Comparison of ENCODE assay signal across 8 mouse cellular contexts in genomic region chr9:75410868-75411487, GRCm38 (mm10). TPM values are rescaled to one million over a fixed set of nuclear protein-coding genes. Genes with fewer than 3 reads are reported as not detected.
DNase-seq lines count a peak whose midpoint lies in the region; ATAC-seq lines count a peak whose summit lies in the region.

No protein-coding gene starts in this region.

- peak overlapping the region; percentile 86 for H3K4me3 ChIP-seq in lung, embryonic 15.5 days
- H3K4me3 ChIP-seq in intestine, embryonic 16.5 days (ENCODE audit: low read length) = no peak overlapping the region
- 0 out of 2 replicates have a peak overlapping the region, but pooled peaks have one; percentile 83 for H3K4me3 ChIP-seq in neural tube, embryonic 15.5 days (replicated peaks)

- ATAC-seq in lung, embryonic 15.5 days (ENCODE audit: borderline replicate concordance, extremely low read depth, low FRiP score, low TSS enrichment) = no peak
- ATAC-seq in intestine, embryonic 16.5 days = no peak
- no peak for ATAC-seq in neural tube, embryonic 15.5 days (ENCODE audit: low FRiP score)

- DNase-seq in cerebellum, adult 9-11 months = peak; percentile 58
- DNase-seq in cerebellum, postnatal 4 days (ENCODE audit: low spot score in 2 of 2) = no peak
- no peak for DNase-seq in lung, postnatal 25 days (ENCODE audit: low spot score)
- no peak for DNase-seq in embryo, embryonic 9.5 days (ENCODE audit: extremely low spot score)
- DNase-seq in adrenal gland, adult 8-10 months = no peak

- 0 out of 2 replicates have a peak overlapping the region, but pooled peaks have one; percentile 99 for H3K27ac ChIP-seq in lung, embryonic 15.5 days
- no peak overlapping the region for H3K27ac ChIP-seq in intestine, embryonic 16.5 days (ENCODE audit: low read length)
- peak overlapping the region; percentile 97 for H3K27ac ChIP-seq in neural tube, embryonic 15.5 days (replicated peaks)

- no peaks in the 10 kb centered on the region for H3K9me3 ChIP-seq in lung, embryonic 15.5 days
- H3K9me3 ChIP-seq in intestine, embryonic 16.5 days (ENCODE audit: control insufficient read depth, low read length) = no peaks in the 10 kb centered on the region
- H3K9me3 ChIP-seq in neural tube, embryonic 15.5 days (replicated peaks) = no peaks in the 10 kb centered on the region

- 80% methylated on average over 6 of the region's 6 CpGs for WGBS in lung, embryonic 15.5 days
- whole genome bisulfite sequencing in intestine, embryonic 16.5 days = 75% methylated on average over 6 of the region's 6 CpGs
- WGBS in neural tube, embryonic 15.5 days = 62% methylated on average over 6 of the region's 6 CpGs

- no peaks in the 10 kb centered on the region for H3K36me3 ChIP-seq in lung, embryonic 15.5 days
- H3K36me3 ChIP-seq in intestine, embryonic 16.5 days (ENCODE audit: control insufficient read depth, insufficient read depth, low read length) = no peaks in the 10 kb centered on the region
- H3K36me3 ChIP-seq in neural tube, embryonic 15.5 days = no peaks in the 10 kb centered on the region

- peaks cover 27% of the 10 kb centered on the region for H3K4me1 ChIP-seq in lung, embryonic 15.5 days
- peaks cover 16% of the 10 kb centered on the region for H3K4me1 ChIP-seq in intestine, embryonic 16.5 days (ENCODE audit: control insufficient read depth, insufficient read depth, low read length)
- H3K4me1 ChIP-seq in neural tube, embryonic 15.5 days = peaks cover 32% of the 10 kb centered on the region

- no peak overlapping the region for H3K9ac ChIP-seq in lung, embryonic 15.5 days
- peak overlapping the region; percentile 93; the same call in 1 of the 2 replicates for H3K9ac ChIP-seq in intestine, embryonic 16.5 days (ENCODE audit: low read depth, low read length)
- H3K9ac ChIP-seq in neural tube, embryonic 15.5 days (replicated peaks) = no peak overlapping the region

- H3K27me3 ChIP-seq in lung, embryonic 15.5 days = no peaks in the 10 kb centered on the region
- H3K27me3 ChIP-seq in intestine, embryonic 16.5 days (replicated peaks; ENCODE audit: control insufficient read depth, insufficient read depth, low read length) = no peaks in the 10 kb centered on the region
- no peaks in the 10 kb centered on the region for H3K27me3 ChIP-seq in neural tube, embryonic 15.5 days (replicated peaks)

- 0 out of 2 replicates have a peak overlapping the region, but pooled peaks have one; percentile 72 for H3K4me2 ChIP-seq in lung, embryonic 15.5 days
- peak overlapping the region; percentile 80; the same call in 1 of the 2 replicates for H3K4me2 ChIP-seq in intestine, embryonic 16.5 days (ENCODE audit: low read depth, low read length)
- H3K4me2 ChIP-seq in neural tube, embryonic 15.5 days = peak overlapping the region; percentile 60

RNA-seq across cellular contexts. Expression of gene Mapk6, which starts 1.2 kb away (rescaled TPM):
- polyA plus RNA-seq in lung, embryonic 15.5 days (2015; fragmentation: Nextera tagmentation; extraction: Ambion mirVana) = 45.0 and 49.7 TPM in 2 replicates
- 43.5 and 45.9 TPM in 2 replicates for polyA plus RNA-seq in intestine, embryonic 16.5 days (2015; fragmentation: Nextera tagmentation; extraction: Ambion mirVana)
- 133 and 150 TPM in 2 replicates for polyA plus RNA-seq in neural tube, embryonic 15.5 days (2015; fragmentation: Nextera tagmentation; extraction: Ambion mirVana)
- 10 to 100 TPM; 31.4 to 49.5 (median 36.9) TPM for total RNA-seq in adrenal gland, adult 8-10 months (2022)

RNA-seq across cellular contexts. Expression of gene Leo1, which starts 30.3 kb away (rescaled TPM):
- 37.3 and 38.1 TPM in 2 replicates for polyA plus RNA-seq in lung, embryonic 15.5 days (2015; fragmentation: Nextera tagmentation; extraction: Ambion mirVana)
- polyA plus RNA-seq in intestine, embryonic 16.5 days (2015; fragmentation: Nextera tagmentation; extraction: Ambion mirVana) = 26.8 and 31.1 TPM in 2 replicates
- 39.9 and 43.4 TPM in 2 replicates for polyA plus RNA-seq in neural tube, embryonic 15.5 days (2015; fragmentation: Nextera tagmentation; extraction: Ambion mirVana)
- total RNA-seq in adrenal gland, adult 8-10 months (2022) = 10 to 100 TPM; 20.7 to 25.8 (median 22.3) TPM
